Mouse (Mus musculus): Measurements from ENCODE around the gene Psmg1.

GRCm38 (mm10) chr16:96021045-96021444, 30.3 kb upstream of the Psmg1 start:
- no peak for TF ChIP-seq CTCF (IDR thresholded peaks at IDR 0.05; ENCODE audit: borderline replicate concordance, extremely low read depth, insufficient read depth, insufficient read length)
- no peak for TF ChIP-seq POLR2A (IDR thresholded peaks at IDR 0.05; ENCODE audit: borderline replicate concordance, extremely low read depth, insufficient read depth, insufficient read length, poor library complexity, severe bottlenecking)

Measured in brain, embryonic 14.5 days (tissue).